Mouse (Mus musculus) embryonic facial prominence, embryonic 11.5 days (tissue): ENCODE measurements around the gene Decr2. TPM values are rescaled to one million over a fixed set of nuclear protein-coding genes. Genes with fewer than 3 reads are reported as not detected.

Experiments
- ATAC-seq: fragments of 200-750 bp; cut with Nextera tagmentation; replicated peaks from 2 replicates; pipeline ENCODE4 v1.8.0; 2017; ENCODE audit warnings: low read depth; ENCODE audit not compliant: insufficient number of reproducible peaks, low FRiP score, low TSS enrichment
- DNase-seq: peaks from one replicate; pipeline ENCODE4 v3.0.0-alpha.2; 2015; ENCODE audit warnings: low spot score
- H3K27ac ChIP-seq: fragments of 300-500 bp; sonication (generic); replicated peaks from 2 replicates; pipeline ENCODE4 v1.5.1; 2014; ENCODE audit warnings: mild to moderate bottlenecking, low read depth, low read length, control low read depth
- H3K27me3 ChIP-seq: fragments of 300-500 bp; sonication (generic); 2 replicates; pipeline ENCODE4 v1.6.1; 2014; ENCODE audit warnings: mild to moderate bottlenecking, low read length, moderate library complexity, mixed read lengths; ENCODE audit not compliant: control insufficient read depth, insufficient read depth
- H3K36me3 ChIP-seq: fragments of 300-500 bp; sonication (generic); replicated peaks from 2 replicates; pipeline ENCODE4 v1.6.1; 2014; ENCODE audit warnings: low read depth, mild to moderate bottlenecking, low read length, moderate library complexity, mixed read lengths; ENCODE audit not compliant: control insufficient read depth, insufficient read depth
- H3K4me1 ChIP-seq: fragments of 300-500 bp; sonication (generic); 2 replicates; pipeline ENCODE4 v1.6.1; 2014; ENCODE audit warnings: low read length, mixed read lengths; ENCODE audit not compliant: control insufficient read depth, insufficient read depth
- H3K4me2 ChIP-seq: fragments of 300-500 bp; sonication (generic); 2 replicates; pipeline ENCODE4 v1.6.1; 2014; ENCODE audit warnings: low read depth, mild to moderate bottlenecking, control low read depth, low read length, moderate library complexity
- H3K4me3 ChIP-seq: fragments of 300-500 bp; sonication (generic); 2 replicates; pipeline ENCODE4 v1.5.1; 2014; ENCODE audit warnings: low read depth, low read length, control low read depth
- H3K9ac ChIP-seq: fragments of 300-500 bp; sonication (generic); replicated peaks from 2 replicates; pipeline ENCODE4 v1.6.1; 2014; ENCODE audit warnings: mild to moderate bottlenecking, control low read depth, low read length
- H3K9me3 ChIP-seq: fragments of 300-500 bp; sonication (generic); replicated peaks from 2 replicates; pipeline ENCODE4 v1.6.1; 2016; ENCODE audit warnings: mild to moderate bottlenecking, low read length, inconsistent platforms, mixed read lengths; ENCODE audit not compliant: control insufficient read depth
- WGBS: fragments of 180-500 bp; shearing (Covaris S2); extraction: QIAGEN DNeasy Blood & Tissue Kit; methylation state at CpG from one replicate; pipeline ENCODE4 v1.1.7; 2014; 5-methylcytosine and 5-hydroxymethylcytosine counted together
- polyA plus RNA-seq: library from polyadenylated mRNA; unstranded; fragments of >200 nt; fragmentation: Nextera tagmentation; extraction: Ambion mirVana; gene quantifications from 2 replicates; pipeline ENCODE4 v1.2.1, GENCODE M21; 2014

The Decr2 gene
- polyA plus RNA-seq, 1 experiment from 2014 or later = 18.8 TPM

DNA sequence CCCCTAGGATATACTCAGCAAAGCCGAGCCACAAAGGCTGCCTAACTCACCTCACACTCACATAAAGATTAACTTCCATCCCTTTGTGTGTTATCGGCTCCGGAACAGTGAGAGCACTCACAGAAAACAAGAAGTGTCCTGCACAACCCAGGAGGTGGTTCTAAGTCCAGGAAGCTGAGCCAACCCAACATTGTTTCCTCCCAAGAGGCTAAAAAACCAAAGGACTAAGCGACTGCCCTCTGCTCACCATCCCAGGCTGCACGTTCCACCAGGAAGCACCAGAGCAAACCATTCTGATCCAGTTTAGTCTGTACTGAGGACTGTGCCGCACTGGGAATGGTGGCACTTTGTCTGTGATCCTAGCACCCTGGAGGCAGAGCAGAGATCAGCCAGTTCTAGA is 25.2 kb downstream of the Decr2 start:
- H3K36me3 ChIP-seq = no peaks in the 10 kb centered on the region; the same call in none of the 2 replicates
- H3K4me2 ChIP-seq = no peak overlapping the region
- no peaks in the 10 kb centered on the region for H3K9me3 ChIP-seq
- no peaks in the 10 kb centered on the region for H3K27me3 ChIP-seq
- no peak overlapping the region for H3K9ac ChIP-seq
- no peaks in the 10 kb centered on the region for H3K4me1 ChIP-seq
- no peak overlapping the region for H3K27ac ChIP-seq
- no peak for DNase-seq
- WGBS = 83% methylated on average over 6 of the region's 6 CpGs
- ATAC-seq = no peak
- H3K4me3 ChIP-seq = no peak overlapping the region

DNA sequence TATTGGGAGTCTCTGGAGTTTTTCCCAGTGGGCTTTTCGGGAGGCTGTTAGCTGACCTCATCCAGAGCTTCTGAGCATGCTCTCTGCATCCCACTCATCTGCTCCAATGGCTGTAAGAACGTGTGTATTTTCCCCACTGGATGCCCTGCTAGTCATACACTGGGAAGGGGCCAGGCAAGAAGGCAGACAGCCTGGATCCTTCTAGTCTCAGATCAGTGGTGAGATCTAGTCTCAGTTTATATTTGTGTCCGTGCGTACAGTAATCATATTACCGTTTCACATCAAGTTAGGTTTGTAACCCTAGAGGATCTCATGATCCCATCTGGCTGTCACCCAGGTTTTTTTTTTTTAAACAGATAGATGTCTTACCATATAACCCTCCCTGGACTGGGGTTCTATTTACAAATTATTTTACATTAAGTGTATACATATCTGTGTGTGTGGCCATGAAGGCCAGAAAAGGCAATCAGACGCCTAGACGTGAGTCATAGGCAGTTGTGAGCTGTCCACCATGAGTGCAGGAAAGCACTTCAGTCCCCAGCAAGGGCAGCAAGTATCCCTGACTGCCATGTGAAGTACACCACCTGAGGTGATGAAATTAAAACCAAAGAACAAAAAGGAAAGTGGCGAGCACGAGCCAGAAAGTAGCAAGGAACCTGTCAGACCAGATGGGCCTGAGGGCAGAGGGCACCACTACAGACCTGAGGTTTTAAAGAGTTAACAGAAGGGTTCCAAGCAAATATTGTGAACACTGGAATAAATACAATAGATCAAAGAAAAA is 32.2 kb downstream of the Decr2 start:
- H3K4me2 ChIP-seq = no peak overlapping the region
- H3K27ac ChIP-seq = no peak overlapping the region
- H3K9ac ChIP-seq = no peak overlapping the region
- H3K9me3 ChIP-seq = no peaks in the 10 kb centered on the region
- H3K36me3 ChIP-seq = no peaks in the 10 kb centered on the region
- 83% methylated on average over 9 of the region's 9 CpGs for WGBS
- DNase-seq (no peak), ATAC-seq (no peak)
- H3K4me1 ChIP-seq = 0 out of 2 replicates have a peak, but pooled peaks cover 3% of the 10 kb centered on the region
- H3K27me3 ChIP-seq = no peaks in the 10 kb centered on the region
- no peak overlapping the region for H3K4me3 ChIP-seq

DNA sequence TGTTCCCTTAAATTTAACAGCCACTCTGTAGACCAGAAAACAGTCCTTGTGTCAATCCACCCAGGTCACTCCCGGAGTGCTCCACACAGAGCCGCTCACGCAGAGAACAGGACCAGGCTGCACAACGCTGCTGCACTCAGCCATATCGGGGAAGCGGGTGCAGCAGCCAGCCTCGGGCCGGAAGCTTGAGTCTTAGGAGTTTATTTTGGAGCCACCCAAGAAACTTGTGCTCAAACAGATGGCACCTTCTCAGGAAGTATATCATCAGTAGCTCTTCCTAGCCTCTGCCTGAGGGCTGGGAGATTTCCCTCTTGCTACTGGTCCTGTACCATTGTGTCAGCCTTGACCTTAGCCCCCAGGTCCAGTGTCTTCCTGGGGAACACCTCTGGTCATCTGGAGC is 32.9 kb downstream of the Decr2 start:
- no peak for ATAC-seq
- no peak for DNase-seq
- Histone ChIP-seq H3K36me3 (no peaks in the 10 kb centered on the region), H3K9ac (no peak overlapping the region), H3K4me1 (0 out of 2 replicates have a peak, but pooled peaks cover 3% of the 10 kb centered on the region), H3K27me3 (no peaks in the 10 kb centered on the region), H3K27ac (no peak overlapping the region), H3K4me2 (no peak overlapping the region), H3K9me3 (no peaks in the 10 kb centered on the region), H3K4me3 (no peak overlapping the region)
- 91% methylated on average over 8 of the region's 8 CpGs for WGBS

DNA sequence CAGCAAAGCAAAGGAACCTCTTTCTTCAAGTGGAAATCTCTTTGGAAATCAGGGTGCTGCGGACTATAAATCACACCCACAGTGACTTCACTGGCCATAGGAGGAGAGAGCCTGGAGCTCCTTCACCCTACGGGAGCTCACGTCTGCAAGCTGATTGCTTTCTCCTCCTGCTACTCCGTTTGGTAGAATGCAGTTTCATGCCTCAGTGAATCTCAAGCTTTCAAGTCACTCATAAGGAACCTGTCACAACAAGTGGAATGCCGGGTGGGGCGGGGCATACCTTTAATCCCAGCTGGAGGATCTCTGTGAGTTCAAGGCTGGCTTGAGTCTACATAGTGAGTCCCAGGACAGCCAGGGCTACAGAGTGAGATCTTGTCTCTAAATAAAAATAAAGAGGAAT is 35.0 kb downstream of the Decr2 start:
- no peak overlapping the region for H3K27ac ChIP-seq
- ATAC-seq (no peak), DNase-seq (no peak)
- WGBS = 70% methylated on average over 6 of the region's 6 CpGs
- H3K36me3 ChIP-seq = no peaks in the 10 kb centered on the region
- H3K4me3 ChIP-seq = no peak overlapping the region
- no peak overlapping the region for H3K9ac ChIP-seq
- H3K4me2 ChIP-seq = no peak overlapping the region
- H3K9me3 ChIP-seq = no peaks in the 10 kb centered on the region
- no peaks in the 10 kb centered on the region for H3K27me3 ChIP-seq
- H3K4me1 ChIP-seq = 0 out of 2 replicates have a peak, but pooled peaks cover 3% of the 10 kb centered on the region

DNA sequence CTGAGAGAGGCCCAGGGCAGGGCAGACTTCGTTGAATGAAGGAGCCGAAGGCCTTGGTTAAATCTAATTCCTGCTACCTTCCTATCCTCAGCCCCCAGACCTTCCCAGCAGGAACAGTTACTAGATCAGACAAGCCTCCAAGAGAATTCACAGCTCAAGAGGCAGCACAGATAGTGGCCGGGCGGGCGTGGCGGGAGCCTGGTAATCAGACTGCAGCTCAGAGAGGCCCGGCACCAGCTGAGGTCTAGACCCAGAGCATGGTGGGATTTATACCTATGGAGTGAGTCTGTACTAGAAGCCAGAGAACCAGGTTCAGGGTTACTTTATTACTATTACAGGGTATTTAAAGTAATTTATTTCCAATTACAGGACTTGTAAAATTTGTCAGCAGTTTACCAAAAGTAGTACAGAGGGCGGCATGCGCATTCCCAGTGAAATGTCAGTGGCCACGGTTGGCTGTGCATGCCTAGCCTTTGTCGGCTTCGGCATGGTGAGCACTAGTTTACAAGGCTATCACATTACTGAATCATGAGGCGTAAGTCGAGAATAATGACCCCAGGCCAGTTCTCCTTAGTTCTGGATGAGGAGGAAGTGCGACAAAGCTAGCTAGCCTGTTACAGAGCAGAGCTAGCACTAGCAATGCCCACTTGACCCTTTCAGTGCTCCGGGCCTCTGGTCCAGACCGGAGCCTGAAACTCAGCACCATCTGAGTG is 35.8 kb downstream of the Decr2 start:
- Histone ChIP-seq H3K27ac (no peak overlapping the region), H3K9me3 (no peaks in the 10 kb centered on the region), H3K4me2 (no peak overlapping the region), H3K9ac (no peak overlapping the region; the same call in 1 of the 2 replicates), H3K4me1 (0 out of 2 replicates have a peak, but pooled peaks cover 3% of the 10 kb centered on the region), H3K27me3 (no peaks in the 10 kb centered on the region), H3K4me3 (no peak overlapping the region), H3K36me3 (no peaks in the 10 kb centered on the region)
- 59% methylated on average over 17 of the region's 17 CpGs for WGBS
- no peak for ATAC-seq
- peak; percentile 39 for DNase-seq

DNA sequence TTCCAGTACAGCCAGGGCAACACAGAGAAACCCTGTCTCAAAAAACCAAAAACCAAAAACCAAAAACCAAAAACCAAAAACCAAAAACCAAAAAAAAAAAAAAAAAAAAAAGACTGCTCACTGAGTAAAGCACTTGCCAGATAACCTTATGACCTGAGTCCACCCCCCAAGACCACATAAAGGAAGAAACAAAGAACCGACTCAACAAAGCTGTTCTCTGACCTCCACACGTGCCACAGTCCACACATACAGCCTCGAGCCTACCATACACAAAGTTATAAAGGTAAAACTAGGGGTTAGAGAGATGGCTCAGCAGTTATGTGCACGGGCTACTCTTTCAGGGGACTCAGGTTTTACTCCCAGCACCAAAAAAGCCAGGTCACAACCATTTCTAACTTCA is 37.4 kb downstream of the Decr2 start:
- H3K4me1 ChIP-seq = 0 out of 2 replicates have a peak, but pooled peaks cover 3% of the 10 kb centered on the region
- no peaks in the 10 kb centered on the region for H3K27me3 ChIP-seq
- no peaks in the 10 kb centered on the region for H3K9me3 ChIP-seq
- no peak for ATAC-seq
- no peak overlapping the region for H3K27ac ChIP-seq
- H3K9ac ChIP-seq = no peak overlapping the region
- H3K4me3 ChIP-seq = no peak overlapping the region
- DNase-seq = no peak
- H3K4me2 ChIP-seq = no peak overlapping the region
- no peaks in the 10 kb centered on the region for H3K36me3 ChIP-seq
- 91% methylated on average over 4 of the region's 4 CpGs for whole genome bisulfite sequencing

DNA sequence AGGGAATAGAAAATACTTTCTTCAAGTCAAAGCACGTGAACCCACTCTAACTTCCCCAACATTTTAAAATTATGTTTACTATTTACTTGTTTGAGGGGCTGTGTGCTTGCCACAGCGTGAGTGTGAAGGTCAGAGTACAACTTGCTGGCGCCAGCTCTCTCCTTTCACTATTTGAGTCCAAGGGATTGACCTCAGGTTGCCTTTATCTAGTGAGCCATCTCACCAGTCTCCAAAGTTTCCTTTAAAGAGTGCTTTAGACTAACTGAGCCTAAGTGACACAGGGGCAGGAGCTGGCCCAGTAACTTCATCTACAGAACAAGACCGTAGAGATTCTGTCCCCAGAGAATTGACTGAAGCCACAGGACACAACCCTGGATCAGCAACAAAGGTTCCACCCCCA is 38.1 kb downstream of the Decr2 start:
- 92% methylated on average over 4 of the region's 4 CpGs for WGBS
- Histone ChIP-seq H3K9me3 (no peaks in the 10 kb centered on the region), H3K27me3 (no peaks in the 10 kb centered on the region), H3K27ac (no peak overlapping the region), H3K4me3 (no peak overlapping the region), H3K4me1 (0 out of 2 replicates have a peak, but pooled peaks cover 3% of the 10 kb centered on the region), H3K36me3 (no peaks in the 10 kb centered on the region), H3K9ac (no peak overlapping the region), H3K4me2 (no peak overlapping the region)
- DNase-seq = no peak
- no peak for ATAC-seq

DNA sequence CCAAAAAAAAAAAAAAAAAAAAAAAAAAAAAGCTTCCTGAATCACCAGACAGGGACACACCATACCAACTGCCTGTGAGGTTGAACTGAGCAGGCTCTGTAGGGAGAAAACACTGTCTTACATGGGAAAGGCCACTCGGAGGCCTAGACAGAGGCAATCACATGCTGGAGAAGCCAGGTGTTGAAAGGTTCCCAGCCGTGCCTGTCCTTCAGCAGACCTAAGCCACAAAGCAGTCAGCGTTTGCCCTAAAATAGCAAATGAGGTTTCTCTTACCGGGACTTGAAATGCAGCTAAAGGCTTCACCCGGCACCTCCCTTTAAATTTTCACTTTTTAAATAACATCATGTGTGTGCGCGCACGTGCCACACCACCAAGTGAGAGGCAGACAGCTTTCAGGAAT is 42.0 kb downstream of the Decr2 start:
- Histone ChIP-seq H3K4me2 (no peak overlapping the region), H3K27me3 (no peaks in the 10 kb centered on the region), H3K36me3 (no peaks in the 10 kb centered on the region), H3K27ac (no peak overlapping the region), H3K9me3 (no peaks in the 10 kb centered on the region), H3K9ac (no peak overlapping the region), H3K4me1 (no peaks in the 10 kb centered on the region), H3K4me3 (no peak overlapping the region)
- DNase-seq (no peak), ATAC-seq (no peak)
- WGBS = 84% methylated on average over 8 of the region's 8 CpGs
